Mouse (Mus musculus): ENCODE results near the gene Lrch1. TPM values are rescaled to one million over a fixed set of nuclear protein-coding genes. Genes with fewer than 3 reads are reported as not detected.

Lrch1 gene
- polyA plus RNA-seq, 1 experiment, result 8.4 TPM

DNA sequence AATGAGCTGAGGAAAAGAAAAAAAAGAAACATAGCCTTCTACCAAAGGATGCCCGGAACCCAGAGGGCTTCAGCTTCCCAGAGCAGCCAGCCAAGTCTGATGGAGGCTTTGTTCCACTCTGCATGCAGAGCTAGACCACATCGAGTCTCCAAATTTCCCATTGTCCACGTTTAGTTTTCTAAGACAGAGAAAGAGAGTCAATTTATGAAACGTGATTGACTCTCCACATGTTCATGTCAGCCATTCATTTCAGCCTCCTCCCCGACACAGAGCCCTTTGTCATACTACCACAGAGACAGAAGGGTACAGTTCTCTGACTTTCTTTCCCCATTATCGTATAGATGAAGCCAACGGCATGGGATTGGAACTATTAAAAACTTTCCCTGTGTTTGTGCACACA is 108.9 kb downstream of the Lrch1 start:
- DNase-seq, result no peak
- no peaks in the 10 kb centered on the region for H3K36me3 ChIP-seq (ENCODE audit: control insufficient read depth, insufficient read depth, low read length)
- whole genome bisulfite sequencing, result 93% methylated on average over 7 of the region's 7 CpGs
- no peak overlapping the region for H3K27ac ChIP-seq (ENCODE audit: insufficient read depth, low read depth, low read length)
- TF ChIP-seq POLR2A (IDR thresholded peaks at IDR 0.05; ENCODE audit: low read depth, low read length) (no peak), CTCF (conservative IDR thresholded peaks at IDR 0.05; ENCODE audit: insufficient read depth, insufficient read length, low read depth, low read length) (no peak)
- H3K4me3 ChIP-seq (ENCODE audit: insufficient read depth, low read depth, low read length), result no peak overlapping the region
- no peaks in the 10 kb centered on the region for H3K4me1 ChIP-seq (ENCODE audit: control insufficient read depth, insufficient read depth, low read length)
- no peaks in the 10 kb centered on the region for H3K27me3 ChIP-seq (replicated peaks; ENCODE audit: control insufficient read depth, insufficient read depth, low read length)

GRCm38 (mm10) chr14:74835010-74835409 is 112.7 kb downstream of the Lrch1 start:
- 61% methylated on average over 1 of the region's 1 CpGs for WGBS
- no peaks in the 10 kb centered on the region for H3K27me3 ChIP-seq (replicated peaks; ENCODE audit: control insufficient read depth, insufficient read depth, low read length)
- 0 out of 2 replicates have a peak, but pooled peaks cover 2% of the 10 kb centered on the region for H3K4me1 ChIP-seq (ENCODE audit: control insufficient read depth, insufficient read depth, low read length)
- no peak overlapping the region for H3K27ac ChIP-seq (ENCODE audit: insufficient read depth, low read depth, low read length)
- peak; percentile 8 for DNase-seq
- no peaks in the 10 kb centered on the region for H3K36me3 ChIP-seq (ENCODE audit: control insufficient read depth, insufficient read depth, low read length)
- H3K4me3 ChIP-seq (ENCODE audit: insufficient read depth, low read depth, low read length), result no peak overlapping the region
- TF ChIP-seq POLR2A (IDR thresholded peaks at IDR 0.05; ENCODE audit: low read depth, low read length) (no peak), CTCF (conservative IDR thresholded peaks at IDR 0.05; ENCODE audit: insufficient read depth, insufficient read length, low read depth, low read length) (no peak)

GRCm38 (mm10) chr14:74834215-74834614 is 113.5 kb downstream of the Lrch1 start:
- 0 out of 2 replicates have a peak, but pooled peaks cover 2% of the 10 kb centered on the region for H3K4me1 ChIP-seq (ENCODE audit: control insufficient read depth, insufficient read depth, low read length)
- no peak for DNase-seq
- 0 out of 2 replicates have a peak overlapping the region, but pooled peaks have one; percentile 29 for H3K27ac ChIP-seq (ENCODE audit: insufficient read depth, low read depth, low read length)
- H3K4me3 ChIP-seq (ENCODE audit: insufficient read depth, low read depth, low read length), result no peak overlapping the region
- WGBS, result 91% methylated on average over 1 of the region's 1 CpGs
- TF ChIP-seq POLR2A (IDR thresholded peaks at IDR 0.05; ENCODE audit: low read depth, low read length) (no peak), CTCF (conservative IDR thresholded peaks at IDR 0.05; ENCODE audit: insufficient read depth, insufficient read length, low read depth, low read length) (no peak)
- no peaks in the 10 kb centered on the region for H3K36me3 ChIP-seq (ENCODE audit: control insufficient read depth, insufficient read depth, low read length)
- no peaks in the 10 kb centered on the region for H3K27me3 ChIP-seq (replicated peaks; ENCODE audit: control insufficient read depth, insufficient read depth, low read length)

GRCm38 (mm10) chr14:74831653-74832052 is 116.0 kb downstream of the Lrch1 start:
- no peak overlapping the region for H3K4me3 ChIP-seq (ENCODE audit: insufficient read depth, low read depth, low read length)
- WGBS, result 67% methylated on average over 5 of the region's 5 CpGs
- H3K4me1 ChIP-seq (ENCODE audit: control insufficient read depth, insufficient read depth, low read length), result 0 out of 2 replicates have a peak, but pooled peaks cover 2% of the 10 kb centered on the region
- no peaks in the 10 kb centered on the region for H3K27me3 ChIP-seq (replicated peaks; ENCODE audit: control insufficient read depth, insufficient read depth, low read length)
- H3K27ac ChIP-seq (ENCODE audit: insufficient read depth, low read depth, low read length), result no peak overlapping the region
- no peak for DNase-seq
- no peak for TF ChIP-seq CTCF (conservative IDR thresholded peaks at IDR 0.05; ENCODE audit: insufficient read depth, insufficient read length, low read depth, low read length)
- no peak for TF ChIP-seq POLR2A (IDR thresholded peaks at IDR 0.05; ENCODE audit: low read depth, low read length)
- H3K36me3 ChIP-seq (ENCODE audit: control insufficient read depth, insufficient read depth, low read length), result no peaks in the 10 kb centered on the region

DNA sequence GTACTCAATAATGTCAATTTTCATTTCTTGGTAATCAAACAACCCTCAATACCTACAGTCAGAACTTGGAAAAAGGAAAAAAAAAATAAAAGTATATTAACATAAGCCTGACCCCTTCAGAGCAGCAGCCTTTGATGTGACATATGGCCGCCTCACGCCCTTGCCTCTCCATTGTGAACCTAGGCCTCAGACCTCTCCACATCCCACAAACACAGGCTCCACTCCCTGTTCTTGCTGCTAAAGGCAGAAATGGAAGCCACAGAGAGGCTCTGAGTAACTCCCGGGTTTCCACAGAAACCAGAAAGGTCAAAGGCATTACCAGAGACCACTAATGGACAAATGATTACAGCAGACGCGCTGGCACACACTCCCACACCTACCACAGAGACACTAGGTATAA is 116.6 kb downstream of the Lrch1 start:
- no peaks in the 10 kb centered on the region for H3K36me3 ChIP-seq (ENCODE audit: control insufficient read depth, insufficient read depth, low read length)
- DNase-seq, result no peak
- 0 out of 2 replicates have a peak, but pooled peaks cover 2% of the 10 kb centered on the region for H3K4me1 ChIP-seq (ENCODE audit: control insufficient read depth, insufficient read depth, low read length)
- H3K27me3 ChIP-seq (replicated peaks; ENCODE audit: control insufficient read depth, insufficient read depth, low read length), result no peaks in the 10 kb centered on the region
- no peak overlapping the region for H3K27ac ChIP-seq (ENCODE audit: insufficient read depth, low read depth, low read length)
- no peak for TF ChIP-seq CTCF (conservative IDR thresholded peaks at IDR 0.05; ENCODE audit: insufficient read depth, insufficient read length, low read depth, low read length)
- no peak for TF ChIP-seq POLR2A (IDR thresholded peaks at IDR 0.05; ENCODE audit: low read depth, low read length)
- no peak overlapping the region for H3K4me3 ChIP-seq (ENCODE audit: insufficient read depth, low read depth, low read length)
- 72% methylated on average over 5 of the region's 5 CpGs for WGBS

DNA sequence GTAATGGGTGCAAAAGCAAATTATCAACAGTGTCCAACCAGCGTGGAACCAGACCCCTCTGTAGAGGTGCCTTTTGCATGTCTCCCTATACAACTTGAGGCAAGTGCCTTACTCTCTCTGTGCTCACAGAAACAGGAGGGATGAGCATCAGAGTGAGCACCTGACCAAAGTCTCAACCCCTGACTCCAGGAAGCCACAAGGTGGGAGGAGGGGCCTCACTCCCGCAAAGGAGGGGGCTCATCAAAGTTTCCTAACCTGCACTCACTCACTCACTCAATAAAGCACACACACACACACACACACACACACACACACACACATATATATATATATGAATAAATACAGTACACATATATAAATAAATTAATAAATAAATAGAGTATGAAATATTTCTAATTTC is 117.1 kb downstream of the Lrch1 start:
- Histone ChIP-seq H3K4me3 (ENCODE audit: insufficient read depth, low read depth, low read length) (no peak overlapping the region), H3K27me3 (replicated peaks; ENCODE audit: control insufficient read depth, insufficient read depth, low read length) (no peaks in the 10 kb centered on the region), H3K36me3 (ENCODE audit: control insufficient read depth, insufficient read depth, low read length) (no peaks in the 10 kb centered on the region), H3K27ac (ENCODE audit: insufficient read depth, low read depth, low read length) (no peak overlapping the region), H3K4me1 (ENCODE audit: control insufficient read depth, insufficient read depth, low read length) (0 out of 2 replicates have a peak, but pooled peaks cover 2% of the 10 kb centered on the region)
- TF ChIP-seq CTCF (conservative IDR thresholded peaks at IDR 0.05; ENCODE audit: insufficient read depth, insufficient read length, low read depth, low read length) (no peak), POLR2A (IDR thresholded peaks at IDR 0.05; ENCODE audit: low read depth, low read length) (no peak)
- WGBS, result 78% methylated on average over 2 of the region's 2 CpGs
- DNase-seq, result no peak

DNA sequence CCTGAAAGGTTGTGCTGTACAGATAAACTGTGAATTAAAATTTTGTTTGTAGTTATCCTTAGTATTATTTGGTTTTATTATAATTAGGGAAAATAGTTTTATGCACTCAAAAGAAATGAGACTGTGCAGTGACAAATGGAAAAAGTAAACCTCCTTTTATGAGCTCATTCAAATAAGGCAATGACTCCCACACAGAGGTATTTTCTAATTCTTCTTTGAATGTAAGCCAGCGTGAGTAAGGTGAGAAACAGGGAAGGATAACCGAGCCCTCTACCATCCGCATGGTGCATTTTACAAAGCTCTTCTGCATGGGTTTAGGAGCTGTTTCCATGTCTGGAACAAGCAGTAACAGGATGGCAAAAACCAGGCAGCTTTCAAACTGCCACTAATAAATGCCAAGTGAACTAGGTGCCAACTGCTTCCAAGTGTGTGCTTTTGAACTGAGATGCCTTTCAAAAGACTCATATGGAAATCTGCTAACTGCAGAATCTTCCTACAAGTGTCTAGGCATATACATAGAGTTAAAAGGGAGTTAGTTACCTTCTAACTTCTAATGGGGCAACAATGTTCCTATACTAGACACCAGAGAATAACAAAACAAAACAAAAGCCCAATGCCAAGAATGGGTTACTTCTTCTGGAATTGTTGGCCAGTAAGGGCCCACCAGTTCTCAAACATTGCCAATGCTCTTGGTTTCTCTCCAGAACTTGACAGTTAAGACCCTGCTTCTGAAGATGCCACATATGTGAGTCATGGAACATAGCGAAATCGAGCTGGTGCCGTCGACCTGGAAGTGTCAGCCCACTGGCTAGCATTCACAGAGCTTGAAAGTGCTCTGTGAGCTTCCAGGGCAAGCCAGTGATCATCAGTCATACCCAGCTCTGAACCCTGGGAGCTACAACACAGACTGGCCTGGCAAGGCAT is 124.7 kb downstream of the Lrch1 start:
- H3K36me3 ChIP-seq (ENCODE audit: control insufficient read depth, insufficient read depth, low read length), result no peaks in the 10 kb centered on the region
- no peaks in the 10 kb centered on the region for H3K4me1 ChIP-seq (ENCODE audit: control insufficient read depth, insufficient read depth, low read length)
- 81% methylated on average over 7 of the region's 7 CpGs for WGBS
- DNase-seq, result no peak
- no peak overlapping the region for H3K4me3 ChIP-seq (ENCODE audit: insufficient read depth, low read depth, low read length)
- no peak overlapping the region for H3K27ac ChIP-seq (ENCODE audit: insufficient read depth, low read depth, low read length)
- TF ChIP-seq CTCF (conservative IDR thresholded peaks at IDR 0.05; ENCODE audit: insufficient read depth, insufficient read length, low read depth, low read length) (no peak), POLR2A (IDR thresholded peaks at IDR 0.05; ENCODE audit: low read depth, low read length) (no peak)
- no peaks in the 10 kb centered on the region for H3K27me3 ChIP-seq (replicated peaks; ENCODE audit: control insufficient read depth, insufficient read depth, low read length)
